Mouse (Mus musculus) CH12.LX (cell line): ENCODE data around the gene Tnfrsf19. TPM values are rescaled to one million over a fixed set of nuclear protein-coding genes. Genes with fewer than 3 reads are reported as not detected.

Experiments
- DNase-seq: peaks from one replicate; pipeline ENCODE4 v3.0.0-alpha.2; 2013; ENCODE audit errors: extremely low read depth
- H3K27ac ChIP-seq: 2 replicates; pipeline ENCODE4 v1.5.1; 2012; ENCODE audit warnings: low read depth, mild to moderate bottlenecking, control low read depth, moderate library complexity; ENCODE audit not compliant: insufficient read depth
- H3K27me3 ChIP-seq: replicated peaks from 2 replicates; pipeline ENCODE3; 2012; ENCODE audit warnings: inconsistent platforms
- H3K36me3 ChIP-seq, 2 experiments: replicated peaks in 1 of 2; 2 replicates each; pipeline versions ENCODE3 to v1.6.1; 2012; ENCODE audit warnings: inconsistent platforms in 1 of 2, low read length in 1 of 2, mild to moderate bottlenecking in 1 of 2, mixed read lengths in 1 of 2, moderate library complexity in 1 of 2; ENCODE audit not compliant: control insufficient read depth in 1 of 2, insufficient read depth in 1 of 2
- H3K4me1 ChIP-seq, 2 experiments: 2 replicates each; pipeline ENCODE4 v1.6.1; 2012; ENCODE audit warnings: inconsistent platforms in 1 of 2, moderate library complexity in 1 of 2; ENCODE audit not compliant: insufficient read depth in 2 of 2, control insufficient read depth in 1 of 2
- H3K4me2 ChIP-seq: 2 replicates; pipeline ENCODE4 v1.6.1; 2012; ENCODE audit warnings: low read depth, mild to moderate bottlenecking, control low read depth; ENCODE audit not compliant: poor library complexity, insufficient read depth, severe bottlenecking
- H3K4me3 ChIP-seq, 3 experiments: fragments of 150-350 bp in 1 of 3; sonication (generic) in 1 of 3; replicated peaks in 1 of 3; 2 replicates each; pipeline versions ENCODE3 to v1.5.1; 2011 to 2012; ENCODE audit warnings: low read depth in 2 of 3, low read length in 2 of 3, mild to moderate bottlenecking in 2 of 3, moderate library complexity in 2 of 3, control low read depth in 1 of 3, improper control_type of control experiment in 1 of 3, inconsistent platforms in 1 of 3, mixed read lengths in 1 of 3; ENCODE audit not compliant: poor library complexity in 1 of 3
- H3K79me2 ChIP-seq: replicated peaks from 2 replicates; pipeline ENCODE4 v1.6.1; 2012; ENCODE audit warnings: mild to moderate bottlenecking, moderate library complexity; ENCODE audit not compliant: control insufficient read depth, poor library complexity, insufficient read depth, severe bottlenecking; ENCODE audit errors: extremely low read depth
- H3K9ac ChIP-seq: 2 replicates; pipeline ENCODE4 v1.6.1; 2012; ENCODE audit warnings: low read depth, mild to moderate bottlenecking, control low read depth, moderate library complexity; ENCODE audit not compliant: insufficient read depth
- H3K9me3 ChIP-seq: replicated peaks from 2 replicates; pipeline ENCODE3; 2012; ENCODE audit warnings: low read length, inconsistent platforms, mixed read lengths
- BHLHE40 ChIP-seq: IDR thresholded peaks from 2 replicates; pipeline ENCODE4 v1.6.1; 2011; ENCODE audit warnings: mild to moderate bottlenecking, low read depth, low read length, improper control_type of control experiment
- CHD1 ChIP-seq: IDR thresholded peaks from 2 replicates; pipeline ENCODE4 v1.6.1; 2012; ENCODE audit warnings: low read depth, low read length, improper control_type of control experiment, inconsistent platforms
- CTCF ChIP-seq, 2 experiments: IDR thresholded peaks in 1 of 2; conservative IDR thresholded peaks in 1 of 2; 2 replicates each; pipeline ENCODE4 v1.5.1; 2011 to 2012; ENCODE audit warnings: low read depth in 2 of 2, low read length in 2 of 2, improper control_type of control experiment in 1 of 2, inconsistent platforms in 1 of 2, mild to moderate bottlenecking in 1 of 2, moderate library complexity in 1 of 2
- ELF1 ChIP-seq: IDR thresholded peaks from 2 replicates; pipeline ENCODE4 v1.6.1; 2014; ENCODE audit warnings: low read depth, mild to moderate bottlenecking, inconsistent platforms, low read length, improper control_type of control experiment
- EP300 ChIP-seq: IDR thresholded peaks from 2 replicates; pipeline ENCODE4 v1.6.1; 2011; ENCODE audit warnings: low read length, improper control_type of control experiment
- GABPA ChIP-seq: IDR thresholded peaks from 2 replicates; pipeline ENCODE4 v1.6.1; 2012; ENCODE audit warnings: low read depth, low read length, improper control_type of control experiment, inconsistent platforms; ENCODE audit not compliant: insufficient replicate concordance
- HCFC1 ChIP-seq: IDR thresholded peaks from 2 replicates; pipeline ENCODE4 v1.6.1; 2012; ENCODE audit warnings: low read depth, mild to moderate bottlenecking, inconsistent platforms, low read length, improper control_type of control experiment
- IRF4 ChIP-seq: IDR thresholded peaks from 2 replicates; pipeline ENCODE4 v1.6.1; 2014; ENCODE audit warnings: low read depth, mild to moderate bottlenecking, inconsistent platforms, low read length, improper control_type of control experiment
- JUND ChIP-seq: conservative IDR thresholded peaks from 2 replicates; pipeline ENCODE4 v1.6.1; 2011; ENCODE audit warnings: low read depth, low read length, improper control_type of control experiment
- KAT2A ChIP-seq: IDR thresholded peaks from 2 replicates; pipeline ENCODE4 v1.6.1; 2012; ENCODE audit warnings: low read length, improper control_type of control experiment, inconsistent platforms; ENCODE audit not compliant: insufficient replicate concordance
- MAFK ChIP-seq: IDR thresholded peaks from 2 replicates; pipeline ENCODE4 v1.6.1; 2011; ENCODE audit warnings: low read length, improper control_type of control experiment; ENCODE audit not compliant: insufficient replicate concordance
- MAX ChIP-seq: IDR thresholded peaks from 2 replicates; pipeline ENCODE4 v1.6.1; 2011; ENCODE audit warnings: low read length, improper control_type of control experiment
- MEF2A ChIP-seq: IDR thresholded peaks from 2 replicates; pipeline ENCODE4 v1.6.1; 2014; ENCODE audit warnings: low read depth, mild to moderate bottlenecking, inconsistent platforms, low read length, improper control_type of control experiment, borderline replicate concordance
- MXI1 ChIP-seq: IDR thresholded peaks from 2 replicates; pipeline ENCODE4 v1.6.1; 2011; ENCODE audit warnings: mild to moderate bottlenecking, low read depth, low read length, improper control_type of control experiment
- MYC ChIP-seq: IDR thresholded peaks from 2 replicates; pipeline ENCODE4 v1.6.1; 2011; ENCODE audit warnings: low read depth, mild to moderate bottlenecking, improper control_type of control experiment, low read length
- SMC3 ChIP-seq: IDR thresholded peaks from 2 replicates; pipeline ENCODE4 v1.6.1; 2011; ENCODE audit warnings: low read depth, low read length, improper control_type of control experiment
- TBP ChIP-seq: conservative IDR thresholded peaks from 2 replicates; pipeline ENCODE4 v1.6.1; 2011; ENCODE audit warnings: low read depth, low read length, improper control_type of control experiment
- USF2 ChIP-seq: conservative IDR thresholded peaks from 2 replicates; pipeline ENCODE4 v1.6.1; 2011; ENCODE audit warnings: low read depth, low read length, improper control_type of control experiment
- ZKSCAN1 ChIP-seq: IDR thresholded peaks from 2 replicates; pipeline ENCODE4 v1.6.1; 2012; ENCODE audit warnings: low read depth, inconsistent platforms, low read length, improper control_type of control experiment, borderline replicate concordance
- ZMIZ1 ChIP-seq: IDR thresholded peaks from 2 replicates; pipeline ENCODE4 v1.6.1; 2012; ENCODE audit warnings: low read depth, mild to moderate bottlenecking, inconsistent platforms, low read length, improper control_type of control experiment
- dilution Hi-C: fragments of 300-500 bp; cut with MboI; formaldehyde crosslinking; loops from 2 replicates; pipeline ENCODE4 v1.14.3; 2020; ENCODE audit warnings: low sequenced_read_pairs; ENCODE audit not compliant: extremely low pct_unique_long_range_greater_than_20kb, extremely low pct_ligation_motif_present
- in situ Hi-C: fragments of 300-500 bp; cut with MboI; formaldehyde crosslinking; loops from 3 replicates; pipeline ENCODE4 v1.14.3; 2019; ENCODE audit warnings: low sequenced_read_pairs, low pct_ligation_motif_present, low pct_unique_long_range_greater_than_20kb, mixed read lengths
- polyA plus RNA-seq: library from polyadenylated mRNA; unstranded; fragments of >175 nt; gene quantifications from 2 replicates; pipeline ENCODE4 v1.2.1, GENCODE M21; 2012; ENCODE audit warnings: low read depth; ENCODE audit not compliant: insufficient read length
- total RNA-seq, 2 experiments: library from RNA; depleted of rRNA; stranded (reverse); fragments of 300-350 nt in 1 of 2; fragments of >200 nt in 1 of 2; gene quantifications; 2 replicates each; pipeline ENCODE4 v1.2.3; 2012 to 2014

Tnfrsf19 gene
- total and polyA plus RNA-seq, 3 experiments: 4.4 to 6.5 (median 4.6) TPM

DNA sequence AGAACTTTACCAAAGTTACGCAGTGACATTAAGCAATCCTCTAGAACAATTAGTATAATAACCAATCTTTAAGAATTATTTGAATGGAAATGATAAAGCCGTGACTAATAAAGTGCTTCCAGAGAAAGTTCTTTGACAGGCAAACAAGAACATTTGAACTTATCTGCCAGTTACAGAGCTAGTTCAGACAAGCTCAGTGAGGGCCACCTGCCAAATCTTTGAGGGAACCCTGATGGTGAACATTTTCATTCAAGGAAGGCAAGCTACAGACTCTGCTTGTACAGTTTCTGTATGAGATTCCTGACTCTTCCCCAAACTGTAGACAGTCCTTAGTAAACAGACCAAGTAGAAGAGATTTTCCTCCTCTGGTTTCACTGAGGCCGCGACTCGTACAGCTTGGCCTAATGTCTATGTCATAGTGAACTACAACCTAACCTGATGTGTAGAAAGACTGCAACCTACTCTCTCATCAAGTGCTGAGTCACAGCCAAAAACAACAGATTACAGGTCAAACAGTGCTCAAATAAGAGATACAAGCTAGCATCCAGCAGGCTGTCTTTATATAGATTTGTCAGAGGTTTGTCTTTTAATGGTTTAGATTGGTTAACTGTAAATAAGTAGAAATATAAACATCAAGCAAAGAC lies 65.9 kb downstream of the Tnfrsf19 start:
- H3K27me3 ChIP-seq: no peaks in the 10 kb centered on the region
- no peaks in the 10 kb centered on the region for H3K9me3 ChIP-seq
- in situ Hi-C loops: no loop called here
- dilution Hi-C loops: no loop called here
- DNase-seq: no peak
- no peak overlapping the region for H3K4me3 ChIP-seq
- no peaks in the 10 kb centered on the region for H3K36me3 ChIP-seq
- TF ChIP-seq CTCF (conservative IDR thresholded peaks at IDR 0.05 in 1 of 2, IDR thresholded peaks at IDR 0.05 in 1 of 2; ENCODE audit: low read depth in 2 of 2, low read length in 2 of 2): no peak
- no peak for TF ChIP-seq GABPA
- no peak for TF ChIP-seq HCFC1
- TF ChIP-seq MEF2A: no peak
- no peak for TF ChIP-seq MXI1
- TF ChIP-seq MAFK: no peak
- TF ChIP-seq BHLHE40: no peak
- no peak for TF ChIP-seq USF2
- TF ChIP-seq MAX: no peak
- no peak for TF ChIP-seq KAT2A
- no peak for TF ChIP-seq TBP
- no peak for TF ChIP-seq ZKSCAN1
- no peak for TF ChIP-seq CHD1
- TF ChIP-seq JUND: no peak
- H3K9ac ChIP-seq: no peak overlapping the region
- peaks cover 8 to 33% of the 10 kb centered on the region in 2 experiments for H3K4me1 ChIP-seq
- H3K4me2 ChIP-seq: no peak overlapping the region
- no peak overlapping the region for H3K27ac ChIP-seq
- no peaks in the 10 kb centered on the region for H3K79me2 ChIP-seq

DNA sequence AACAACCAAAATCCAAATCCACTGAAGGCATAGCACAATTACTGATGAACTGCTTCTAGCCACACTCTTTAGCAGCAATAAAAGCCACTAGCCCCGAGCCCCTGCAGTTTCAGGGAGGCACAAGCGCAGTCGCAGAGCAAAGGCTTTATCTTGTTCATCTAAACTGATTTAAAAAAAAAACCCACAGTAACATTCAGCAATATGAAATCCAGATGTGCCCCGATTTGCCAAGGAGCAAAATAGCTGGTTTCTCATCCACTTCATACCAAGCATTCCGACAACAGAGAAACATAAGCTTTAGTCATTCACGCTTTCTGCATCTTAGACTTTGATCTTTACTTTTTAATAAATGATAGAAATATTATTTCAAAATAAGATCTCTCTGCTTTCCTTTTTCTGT lies 68.2 kb downstream of the Tnfrsf19 start:
- H3K4me3 ChIP-seq: no peak overlapping the region
- H3K27ac ChIP-seq: no peak overlapping the region
- H3K4me2 ChIP-seq: no peak overlapping the region
- no peaks in the 10 kb centered on the region for H3K27me3 ChIP-seq
- peaks cover 0 to 14% of the 10 kb centered on the region in 2 experiments; a peak in 2 of 4 replicates for H3K4me1 ChIP-seq
- peaks cover 0 to 2% of the 10 kb centered on the region in 2 experiments for H3K36me3 ChIP-seq
- H3K79me2 ChIP-seq: no peaks in the 10 kb centered on the region
- dilution Hi-C loops (no loop called here), in situ Hi-C loops (no loop called here)
- no peak for DNase-seq
- no peaks in the 10 kb centered on the region for H3K9me3 ChIP-seq
- TF ChIP-seq IRF4 (no peak), GABPA (no peak), EP300 (no peak)
- H3K9ac ChIP-seq: no peak overlapping the region

DNA sequence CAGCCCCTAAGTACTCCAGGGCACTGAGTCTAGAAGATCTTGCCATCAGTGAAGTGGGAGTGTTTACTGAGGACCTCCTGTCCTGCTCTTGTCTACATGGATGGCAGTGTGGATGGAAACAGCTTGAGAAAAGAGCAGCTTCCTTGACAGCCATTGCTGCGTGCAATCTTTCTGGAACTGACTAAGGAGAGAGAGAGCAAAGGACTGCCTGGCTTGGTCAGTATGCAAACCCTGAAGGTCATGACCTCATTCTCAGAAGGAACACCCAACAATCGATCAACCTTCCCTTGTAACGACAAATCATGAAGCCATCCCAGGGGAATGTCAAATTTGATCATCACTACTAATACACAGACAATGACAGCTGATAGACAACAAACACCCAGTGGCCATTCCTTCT lies 70.1 kb downstream of the Tnfrsf19 start:
- no peak for DNase-seq
- in situ Hi-C loops: no loop called here
- Histone ChIP-seq H3K27me3 (no peaks in the 10 kb centered on the region), H3K36me3 (peaks cover 0 to 2% of the 10 kb centered on the region in 2 experiments), H3K9ac (no peak overlapping the region)
- no peak for TF ChIP-seq MYC
- no peak for TF ChIP-seq ELF1
- TF ChIP-seq ZMIZ1: no peak
- TF ChIP-seq KAT2A: no peak
- no peak for TF ChIP-seq SMC3
- no peak for TF ChIP-seq MAFK
- TF ChIP-seq, all 38 proteins: peak for 0
- Histone ChIP-seq H3K4me1 (no peaks in the 10 kb centered on the region), H3K4me3 (no peak overlapping the region), H3K27ac (no peak overlapping the region), H3K4me2 (no peak overlapping the region), H3K79me2 (no peaks in the 10 kb centered on the region), H3K9me3 (no peaks in the 10 kb centered on the region)
- dilution Hi-C loops: no loop called here
